In genomic region chr19:8821146-8821545, GRCm38 (mm10) we compare ENCODE assay signal across 8 mouse cellular contexts. TPM values are rescaled to one million over a fixed set of nuclear protein-coding genes. Genes with fewer than 3 reads are reported as not detected.
DNase-seq lines count a peak whose midpoint lies in the region; ATAC-seq and TF ChIP-seq lines count a peak whose summit lies in the region.

No protein-coding gene starts in this region.

- peak overlapping the region; percentile 100 for H3K4me3 ChIP-seq in heart, embryonic 11.5 days (ENCODE audit: low read depth, low read length)
- peak overlapping the region; percentile 83 for H3K4me3 ChIP-seq in bone marrow macrophage, adult 2 months (ENCODE audit: insufficient read depth, low read length)
- peak overlapping the region; percentile 100 for H3K4me3 ChIP-seq in intestine, embryonic 16.5 days (ENCODE audit: low read length)
- peak overlapping the region; percentile 100 for H3K4me3 ChIP-seq in midbrain, embryonic 12.5 days

- H3K27me3 ChIP-seq in heart, embryonic 11.5 days (ENCODE audit: control insufficient read depth, insufficient read depth, low read length), result no peaks in the 10 kb centered on the region
- H3K27me3 ChIP-seq in intestine, embryonic 16.5 days (replicated peaks; ENCODE audit: control insufficient read depth, insufficient read depth, low read length), result no peaks in the 10 kb centered on the region
- H3K27me3 ChIP-seq in midbrain, embryonic 12.5 days, result no peaks in the 10 kb centered on the region

- peaks cover 17% of the 10 kb centered on the region for H3K4me1 ChIP-seq in heart, embryonic 11.5 days (ENCODE audit: control insufficient read depth, insufficient read depth, low read length)
- H3K4me1 ChIP-seq in bone marrow macrophage, adult 2 months (ENCODE audit: control insufficient read depth, insufficient read depth, low read length), result peaks cover 19% of the 10 kb centered on the region
- peaks cover 21% of the 10 kb centered on the region for H3K4me1 ChIP-seq in intestine, embryonic 16.5 days (ENCODE audit: control insufficient read depth, insufficient read depth, low read length)
- H3K4me1 ChIP-seq in midbrain, embryonic 12.5 days, result peaks cover 44% of the 10 kb centered on the region

- ATAC-seq in heart, embryonic 11.5 days (replicated peaks; ENCODE audit: insufficient number of reproducible peaks, low FRiP score, low TSS enrichment), result no peak
- ATAC-seq in intestine, embryonic 16.5 days, result no peak
- no peak for ATAC-seq in midbrain, embryonic 12.5 days (ENCODE audit: low FRiP score, low read depth)

- peaks cover 20% of the 10 kb centered on the region for H3K36me3 ChIP-seq in heart, embryonic 11.5 days (ENCODE audit: control insufficient read depth, insufficient read depth, low read length)
- peaks cover 14% of the 10 kb centered on the region for H3K36me3 ChIP-seq in intestine, embryonic 16.5 days (ENCODE audit: control insufficient read depth, insufficient read depth, low read length)
- H3K36me3 ChIP-seq in midbrain, embryonic 12.5 days, result peaks cover 39% of the 10 kb centered on the region

- peak overlapping the region; percentile 99 for H3K9ac ChIP-seq in heart, embryonic 11.5 days (ENCODE audit: low read depth, low read length)
- peak overlapping the region; percentile 97 for H3K9ac ChIP-seq in intestine, embryonic 16.5 days (ENCODE audit: low read depth, low read length)
- H3K9ac ChIP-seq in midbrain, embryonic 12.5 days (replicated peaks), result peak overlapping the region; percentile 99

- no peak for TF ChIP-seq CTCF in bone marrow macrophage, adult 2 months (IDR thresholded peaks at IDR 0.05; ENCODE audit: low read depth, low read length)

- DNase-seq in heart, adult 8-10 months (ENCODE audit: low spot score), result no peak
- DNase-seq in natural killer cell, adult 2 months (ENCODE audit: low spot score in 2 of 2), result no peak
- no peak for DNase-seq in layer of hippocampus, postnatal 36 days
- no peak for DNase-seq in spleen, postnatal 14 days (ENCODE audit: low spot score in 2 of 2)

- peak overlapping the region; percentile 100; the same call in 1 of the 2 replicates for H3K27ac ChIP-seq in heart, embryonic 11.5 days (ENCODE audit: low read depth, low read length)
- H3K27ac ChIP-seq in bone marrow macrophage, adult 2 months (ENCODE audit: insufficient read depth, low read depth, low read length), result peak overlapping the region; percentile 96; the same call in 1 of the 2 replicates
- peak overlapping the region; percentile 100 for H3K27ac ChIP-seq in intestine, embryonic 16.5 days (ENCODE audit: low read length)
- H3K27ac ChIP-seq in midbrain, embryonic 12.5 days (replicated peaks), result peak overlapping the region; percentile 99

- no peaks in the 10 kb centered on the region for H3K9me3 ChIP-seq in heart, embryonic 11.5 days (replicated peaks; ENCODE audit: control insufficient read depth, low read length)
- H3K9me3 ChIP-seq in intestine, embryonic 16.5 days (ENCODE audit: control insufficient read depth, low read length), result no peaks in the 10 kb centered on the region
- no peaks in the 10 kb centered on the region for H3K9me3 ChIP-seq in midbrain, embryonic 12.5 days

- no peak for TF ChIP-seq POLR2A in bone marrow macrophage, adult 2 months (IDR thresholded peaks at IDR 0.05; ENCODE audit: borderline replicate concordance, low read depth, low read length)

- peak overlapping the region; percentile 97 for H3K4me2 ChIP-seq in heart, embryonic 11.5 days
- H3K4me2 ChIP-seq in intestine, embryonic 16.5 days (ENCODE audit: low read depth, low read length), result peak overlapping the region; percentile 87
- H3K4me2 ChIP-seq in midbrain, embryonic 12.5 days (replicated peaks), result peak overlapping the region; percentile 94

- under 1% methylated on average over 7 of the region's 7 CpGs for WGBS in heart, embryonic 11.5 days (ENCODE audit: insufficient replicate concordance)
- WGBS in intestine, embryonic 16.5 days, result 0% methylated on average over 7 of the region's 7 CpGs
- WGBS in midbrain, embryonic 12.5 days, result 3% methylated on average over 7 of the region's 7 CpGs

RNA-seq across cellular contexts. Expression of gene Hnrnpul2, which starts 1.3 kb away (rescaled TPM):
- polyA plus RNA-seq in heart, embryonic 11.5 days (2014; fragmentation: Nextera tagmentation; extraction: Ambion mirVana), result 4.6 and 6.1 TPM in 2 replicates
- total RNA-seq in heart, adult 8-10 months (2022), result 10 to 100 TPM; 46.0 to 48.9 (median 46.9) TPM
- 94.2 and 102 TPM in 2 replicates for polyA plus RNA-seq in bone marrow macrophage, adult 2 months (2012; ENCODE audit: insufficient read depth, insufficient read length, missing spikeins)
- 3.7 and 4.3 TPM in 2 replicates for polyA plus RNA-seq in intestine, embryonic 16.5 days (2015; fragmentation: Nextera tagmentation; extraction: Ambion mirVana)
- polyA plus RNA-seq in midbrain, embryonic 12.5 days (2016; fragmentation: Nextera tagmentation; extraction: Ambion mirVana), result 6.0 and 6.4 TPM in 2 replicates
- 100 to 1,000 TPM; 123 to 126 TPM for total RNA-seq in layer of hippocampus, postnatal 36 days (2021)

RNA-seq across cellular contexts. Expression of gene Ttc9c, which starts 2.0 kb away (rescaled TPM):
- polyA plus RNA-seq in heart, embryonic 11.5 days (2014; fragmentation: Nextera tagmentation; extraction: Ambion mirVana), result 32.3 and 34.0 TPM in 2 replicates
- 10 to 100 TPM; 13.7 to 16.4 (median 14.9) TPM for total RNA-seq in heart, adult 8-10 months (2022)
- polyA plus RNA-seq in bone marrow macrophage, adult 2 months (2012; ENCODE audit: insufficient read depth, insufficient read length, missing spikeins), result 37.6 and 38.7 TPM in 2 replicates
- 36.0 and 44.0 TPM in 2 replicates for polyA plus RNA-seq in intestine, embryonic 16.5 days (2015; fragmentation: Nextera tagmentation; extraction: Ambion mirVana)
- 65.7 and 69.9 TPM in 2 replicates for polyA plus RNA-seq in midbrain, embryonic 12.5 days (2016; fragmentation: Nextera tagmentation; extraction: Ambion mirVana)
- 10 to 100 TPM; 36.5 to 37.3 TPM for total RNA-seq in layer of hippocampus, postnatal 36 days (2021)

RNA-seq across cellular contexts. Expression of gene AC129217.1, which starts 8.4 kb away (rescaled TPM):
- polyA plus RNA-seq in heart, embryonic 11.5 days (2014; fragmentation: Nextera tagmentation; extraction: Ambion mirVana), result not detected in 2 replicates
- total RNA-seq in heart, adult 8-10 months (2022), result under 1 TPM in 1 of 4 experiments, not detected in 3; 0.53 TPM
- 45.4 and 59.2 TPM in 2 replicates for polyA plus RNA-seq in bone marrow macrophage, adult 2 months (2012; ENCODE audit: insufficient read depth, insufficient read length, missing spikeins)
- polyA plus RNA-seq in intestine, embryonic 16.5 days (2015; fragmentation: Nextera tagmentation; extraction: Ambion mirVana), result not detected in 2 replicates
- polyA plus RNA-seq in midbrain, embryonic 12.5 days (2016; fragmentation: Nextera tagmentation; extraction: Ambion mirVana), result not detected in 2 replicates
- not detected for total RNA-seq in layer of hippocampus, postnatal 36 days (2021)

RNA-seq across cellular contexts. Expression of gene Bscl2, which starts 16.1 kb away (rescaled TPM):
- 37.9 and 41.7 TPM in 2 replicates for polyA plus RNA-seq in heart, embryonic 11.5 days (2014; fragmentation: Nextera tagmentation; extraction: Ambion mirVana)
- 10 to 100 TPM; 21.2 to 28.1 (median 24.2) TPM for total RNA-seq in heart, adult 8-10 months (2022)
- 77.4 and 81.8 TPM in 2 replicates for polyA plus RNA-seq in bone marrow macrophage, adult 2 months (2012; ENCODE audit: insufficient read depth, insufficient read length, missing spikeins)
- 48.5 and 49.7 TPM in 2 replicates for polyA plus RNA-seq in intestine, embryonic 16.5 days (2015; fragmentation: Nextera tagmentation; extraction: Ambion mirVana)
- polyA plus RNA-seq in midbrain, embryonic 12.5 days (2016; fragmentation: Nextera tagmentation; extraction: Ambion mirVana), result 68.0 and 68.7 TPM in 2 replicates
- total RNA-seq in layer of hippocampus, postnatal 36 days (2021), result 100 to 1,000 TPM in 1 of 2 experiments, 10 to 100 TPM in 1; 99.0 to 112 TPM

RNA-seq across cellular contexts. Expression of gene Gng3, which starts 17.8 kb away (rescaled TPM):
- polyA plus RNA-seq in heart, embryonic 11.5 days (2014; fragmentation: Nextera tagmentation; extraction: Ambion mirVana), result 3.5 and 4.2 TPM in 2 replicates
- under 1 TPM in 1 of 4 experiments, not detected in 3; 0.22 TPM for total RNA-seq in heart, adult 8-10 months (2022)
- not detected in 2 replicates for polyA plus RNA-seq in bone marrow macrophage, adult 2 months (2012; ENCODE audit: insufficient read depth, insufficient read length, missing spikeins)
- polyA plus RNA-seq in intestine, embryonic 16.5 days (2015; fragmentation: Nextera tagmentation; extraction: Ambion mirVana), result 13.3 and 14.3 TPM in 2 replicates
- polyA plus RNA-seq in midbrain, embryonic 12.5 days (2016; fragmentation: Nextera tagmentation; extraction: Ambion mirVana), result 174 and 180 TPM in 2 replicates
- total RNA-seq in layer of hippocampus, postnatal 36 days (2021), result 100 to 1,000 TPM; 161 to 172 TPM

Comparison
In these comparisons a context has a peak if more than half of its experiments do, and no peak if none do; other contexts are left out.
1. RNA of gene Hnrnpul2, which starts 1.3 kb away (polyA plus RNA-seq): 94.2 to 102 TPM in bone marrow macrophage, adult 2 months; 6.0 to 6.4 TPM in midbrain, embryonic 12.5 days, 4.6 to 6.1 TPM in heart, embryonic 11.5 days and 3.7 to 4.3 TPM in intestine, embryonic 16.5 days; every median in the first group is over 10 times any median in the second.
2. RNA of gene AC129217.1, which starts 8.4 kb away (polyA plus RNA-seq): 45.4 to 59.2 TPM in bone marrow macrophage, adult 2 months; not detected in heart, embryonic 11.5 days, not detected in intestine, embryonic 16.5 days and not detected in midbrain, embryonic 12.5 days; every median in the first group is over 10 times any median in the second.
3. Peak in every context shown above with its lines, with median percentiles within 50 percentile points of each other: H3K27ac ChIP-seq, H3K4me2 ChIP-seq, H3K4me3 ChIP-seq and H3K9ac ChIP-seq.